Mouse (Mus musculus): ENCODE data around the gene Hnf1b.

Gene Hnf1b

GRCm38 (mm10) chr11:83886746-83887145 is 36.9 kb downstream of the Hnf1b start:
- peaks cover 21% of the 10 kb centered on the region for H3K4me1 ChIP-seq (replicated peaks; ENCODE audit: low read depth, low read length)
- TF ChIP-seq CTCF (conservative IDR thresholded peaks at IDR 0.05; ENCODE audit: low read length) = no peak
- TF ChIP-seq NANOG (IDR thresholded peaks at IDR 0.05; ENCODE audit: borderline replicate concordance, low read length) = no peak
- no peak for TF ChIP-seq POU5F1 (IDR thresholded peaks at IDR 0.05; ENCODE audit: borderline replicate concordance, low read length)

DNA sequence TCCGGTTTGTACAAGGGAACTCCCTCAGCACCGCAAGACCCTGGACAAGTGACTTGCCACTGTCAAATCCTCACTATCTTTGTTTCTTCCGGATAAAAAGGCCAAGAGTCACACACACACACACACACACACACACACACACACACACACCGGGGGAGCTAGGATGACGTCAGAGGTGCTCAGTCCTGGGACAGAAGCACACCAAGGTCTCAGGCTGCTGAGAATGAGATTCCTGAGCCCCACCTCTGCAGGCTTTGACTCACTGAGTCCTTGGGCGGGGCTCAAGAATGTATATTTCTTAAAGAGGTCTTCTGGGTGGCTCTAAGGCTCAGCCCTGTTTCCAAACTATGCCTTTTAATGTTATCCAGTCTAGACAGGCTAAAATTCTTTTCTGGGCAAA is 41.5 kb downstream of the Hnf1b start:
- H3K4me1 ChIP-seq (replicated peaks; ENCODE audit: low read depth, low read length) = peaks cover 32% of the 10 kb centered on the region
- H3K27me3 ChIP-seq (ENCODE audit: insufficient read depth, low read length) = 0 out of 2 replicates have a peak, but pooled peaks cover 3% of the 10 kb centered on the region
- H3K4me3 ChIP-seq (replicated peaks; ENCODE audit: low read length) = no peak overlapping the region
- TF ChIP-seq POU5F1 (IDR thresholded peaks at IDR 0.05; ENCODE audit: borderline replicate concordance, low read length) = no peak
- no peak for TF ChIP-seq CTCF (conservative IDR thresholded peaks at IDR 0.05; ENCODE audit: low read length)
- TF ChIP-seq NANOG (IDR thresholded peaks at IDR 0.05; ENCODE audit: borderline replicate concordance, low read length) = no peak
- no peaks in the 10 kb centered on the region for H3K9me3 ChIP-seq (ENCODE audit: low read length)
- H3K36me3 ChIP-seq (ENCODE audit: insufficient read depth, low read length) = no peaks in the 10 kb centered on the region

More at GRCm38 (mm10) chr11:83886746-83887145, 36.9 kb downstream of the Hnf1b start:
- no peak overlapping the region for H3K4me3 ChIP-seq (replicated peaks; ENCODE audit: low read length)
- H3K27me3 ChIP-seq (ENCODE audit: insufficient read depth, low read length) = 0 out of 2 replicates have a peak, but pooled peaks cover 3% of the 10 kb centered on the region
- H3K9me3 ChIP-seq (ENCODE audit: low read length) = no peaks in the 10 kb centered on the region
- no peaks in the 10 kb centered on the region for H3K36me3 ChIP-seq (ENCODE audit: insufficient read depth, low read length)

DNA sequence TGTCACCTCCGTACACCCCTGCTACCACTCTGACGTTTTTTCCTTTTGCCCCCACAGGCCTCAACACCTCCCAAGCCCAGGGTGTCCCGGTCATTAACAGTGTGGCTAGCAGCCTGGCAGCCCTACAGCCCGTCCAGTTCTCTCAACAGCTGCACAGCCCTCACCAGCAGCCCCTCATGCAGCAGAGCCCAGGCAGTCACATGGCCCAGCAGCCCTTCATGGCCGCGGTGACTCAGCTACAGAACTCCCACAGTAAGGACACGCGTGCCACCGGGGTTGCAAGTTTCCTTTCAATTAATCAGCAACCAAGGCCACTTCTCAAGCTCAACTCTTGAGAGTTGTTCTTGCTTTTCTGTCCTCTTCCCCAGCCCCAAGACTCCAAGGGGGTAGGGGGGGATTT is 43.5 kb downstream of the Hnf1b start:
- H3K27me3 ChIP-seq (ENCODE audit: insufficient read depth, low read length) = 0 out of 2 replicates have a peak, but pooled peaks cover 2% of the 10 kb centered on the region
- no peaks in the 10 kb centered on the region for H3K36me3 ChIP-seq (ENCODE audit: insufficient read depth, low read length)
- no peak overlapping the region for H3K4me3 ChIP-seq (replicated peaks; ENCODE audit: low read length)
- peaks cover 32% of the 10 kb centered on the region for H3K4me1 ChIP-seq (replicated peaks; ENCODE audit: low read depth, low read length)
- H3K9me3 ChIP-seq (ENCODE audit: low read length) = no peaks in the 10 kb centered on the region
- TF ChIP-seq POU5F1 (IDR thresholded peaks at IDR 0.05; ENCODE audit: borderline replicate concordance, low read length) = no peak
- no peak for TF ChIP-seq CTCF (conservative IDR thresholded peaks at IDR 0.05; ENCODE audit: low read length)
- no peak for TF ChIP-seq NANOG (IDR thresholded peaks at IDR 0.05; ENCODE audit: borderline replicate concordance, low read length)

DNA sequence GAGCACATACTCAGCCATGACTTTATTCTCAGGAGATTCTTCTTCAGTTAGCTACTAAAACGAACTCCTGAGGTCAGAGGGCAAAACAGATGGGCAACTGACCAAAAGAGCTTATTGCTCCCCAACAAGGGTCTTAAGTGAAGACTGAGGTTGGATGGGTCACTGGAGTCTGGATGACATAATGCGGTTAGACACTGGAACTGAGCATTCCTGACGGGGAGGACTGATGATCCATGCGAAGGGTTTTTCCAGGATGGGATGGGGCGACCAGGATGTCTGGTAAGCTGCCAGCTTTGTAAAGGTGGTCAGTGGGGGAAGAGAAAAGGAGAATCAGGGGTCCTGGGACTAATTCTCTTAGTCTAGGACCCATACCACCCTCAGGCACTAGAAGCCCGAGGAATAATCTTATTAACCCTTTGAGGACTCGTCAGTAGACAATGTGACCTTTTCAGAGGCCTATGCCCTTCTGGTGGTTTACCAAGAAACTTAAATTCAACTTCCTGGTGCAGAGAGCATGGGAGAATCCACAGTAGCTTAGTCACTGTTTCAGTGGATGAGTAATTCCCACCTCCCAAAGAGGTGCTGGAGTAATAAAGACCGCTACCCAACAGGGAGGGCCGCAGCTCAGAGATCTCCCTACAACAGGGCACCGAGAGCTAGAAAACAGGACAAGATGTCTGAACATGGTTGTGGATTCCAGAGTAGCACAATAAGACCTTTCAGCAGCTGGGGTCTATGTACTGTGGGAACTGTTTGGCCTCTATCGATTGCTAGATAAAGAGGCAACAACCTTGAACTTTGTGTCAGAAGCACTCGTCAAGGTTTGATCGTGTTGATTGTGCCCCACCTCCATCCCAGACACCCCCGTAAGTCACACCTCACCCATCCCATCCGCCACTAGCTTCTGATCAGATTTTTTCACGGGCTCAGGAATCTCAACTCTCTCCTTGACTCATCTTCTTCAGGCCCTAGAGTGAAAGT is 46.9 kb downstream of the Hnf1b start:
- no peaks in the 10 kb centered on the region for H3K36me3 ChIP-seq (ENCODE audit: insufficient read depth, low read length)
- H3K4me3 ChIP-seq (replicated peaks; ENCODE audit: low read length) = no peak overlapping the region
- TF ChIP-seq CTCF (conservative IDR thresholded peaks at IDR 0.05; ENCODE audit: low read length) = no peak
- no peak for TF ChIP-seq POU5F1 (IDR thresholded peaks at IDR 0.05; ENCODE audit: borderline replicate concordance, low read length)
- TF ChIP-seq NANOG (IDR thresholded peaks at IDR 0.05; ENCODE audit: borderline replicate concordance, low read length) = no peak
- H3K4me1 ChIP-seq (replicated peaks; ENCODE audit: low read depth, low read length) = peaks cover 18% of the 10 kb centered on the region
- no peaks in the 10 kb centered on the region for H3K9me3 ChIP-seq (ENCODE audit: low read length)
- H3K27me3 ChIP-seq (ENCODE audit: insufficient read depth, low read length) = no peaks in the 10 kb centered on the region

DNA sequence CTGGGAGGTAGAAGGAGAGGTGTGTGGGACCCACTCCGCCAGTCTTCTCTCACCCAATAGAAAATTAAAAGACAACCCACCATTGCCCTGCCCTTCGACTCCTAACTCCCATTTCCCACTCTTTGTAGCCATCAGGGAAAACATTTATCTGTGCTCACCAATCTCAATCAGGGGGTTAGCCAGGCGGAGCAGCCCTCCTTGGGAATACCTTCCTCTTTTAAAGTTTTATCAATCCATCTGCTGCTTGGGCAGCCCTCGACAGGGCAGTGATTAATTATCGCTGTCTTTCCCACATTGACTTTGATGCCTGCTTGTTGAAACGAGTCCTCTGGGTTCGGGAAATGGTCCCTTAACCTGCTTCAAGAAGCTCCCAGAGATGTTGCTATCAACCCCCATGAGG is 47.7 kb downstream of the Hnf1b start:
- Histone ChIP-seq H3K36me3 (ENCODE audit: insufficient read depth, low read length) (no peaks in the 10 kb centered on the region), H3K9me3 (ENCODE audit: low read length) (no peaks in the 10 kb centered on the region), H3K27me3 (ENCODE audit: insufficient read depth, low read length) (no peaks in the 10 kb centered on the region), H3K4me3 (replicated peaks; ENCODE audit: low read length) (no peak overlapping the region), H3K4me1 (replicated peaks; ENCODE audit: low read depth, low read length) (peaks cover 10% of the 10 kb centered on the region)
- TF ChIP-seq CTCF (conservative IDR thresholded peaks at IDR 0.05; ENCODE audit: low read length) = no peak
- no peak for TF ChIP-seq POU5F1 (IDR thresholded peaks at IDR 0.05; ENCODE audit: borderline replicate concordance, low read length)
- TF ChIP-seq NANOG (IDR thresholded peaks at IDR 0.05; ENCODE audit: borderline replicate concordance, low read length) = no peak

- no peak overlapping the region for H3K4me3 ChIP-seq (replicated peaks; ENCODE audit: low read length)
- H3K9me3 ChIP-seq (ENCODE audit: low read length) = no peaks in the 10 kb centered on the region
- H3K36me3 ChIP-seq (ENCODE audit: insufficient read depth, low read length) = no peaks in the 10 kb centered on the region
- TF ChIP-seq POU5F1 (IDR thresholded peaks at IDR 0.05; ENCODE audit: borderline replicate concordance, low read length) = no peak
- TF ChIP-seq NANOG (IDR thresholded peaks at IDR 0.05; ENCODE audit: borderline replicate concordance, low read length) = no peak
- TF ChIP-seq CTCF (conservative IDR thresholded peaks at IDR 0.05; ENCODE audit: low read length) = no peak
- H3K4me1 ChIP-seq (replicated peaks; ENCODE audit: low read depth, low read length) = 0 out of 2 replicates have a peak, but pooled peaks cover 2% of the 10 kb centered on the region
- 0 out of 2 replicates have a peak, but pooled peaks cover 2% of the 10 kb centered on the region for H3K27me3 ChIP-seq (ENCODE audit: insufficient read depth, low read length)
Measured at GRCm38 (mm10) chr11:83902812-83903211, 52.9 kb downstream of the Hnf1b start.

DNA sequence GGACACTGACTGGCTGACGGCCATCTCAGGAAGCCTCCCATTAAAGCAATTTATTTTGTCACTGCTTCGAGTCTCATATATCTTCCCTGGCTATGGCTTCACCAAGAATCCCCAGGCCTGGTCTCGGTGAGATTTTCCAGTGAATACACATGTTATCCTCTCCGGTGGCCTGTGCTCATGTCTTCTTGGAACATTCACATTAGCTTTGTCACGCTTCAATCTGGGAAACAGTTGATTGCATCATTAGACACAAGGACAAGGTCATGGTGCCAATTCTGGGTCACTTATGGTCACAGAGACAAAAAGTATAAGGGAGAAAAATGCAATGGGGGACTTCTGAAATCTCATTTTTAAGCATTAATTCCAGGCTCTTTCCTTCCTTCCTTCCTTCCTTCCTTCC is 55.9 kb downstream of the Hnf1b start:
- H3K36me3 ChIP-seq (ENCODE audit: insufficient read depth, low read length) = no peaks in the 10 kb centered on the region
- no peaks in the 10 kb centered on the region for H3K9me3 ChIP-seq (ENCODE audit: low read length)
- TF ChIP-seq NANOG (IDR thresholded peaks at IDR 0.05; ENCODE audit: borderline replicate concordance, low read length) = no peak
- no peak for TF ChIP-seq POU5F1 (IDR thresholded peaks at IDR 0.05; ENCODE audit: borderline replicate concordance, low read length)
- TF ChIP-seq CTCF (conservative IDR thresholded peaks at IDR 0.05; ENCODE audit: low read length) = no peak
- H3K27me3 ChIP-seq (ENCODE audit: insufficient read depth, low read length) = 0 out of 2 replicates have a peak, but pooled peaks cover 2% of the 10 kb centered on the region
- H3K4me3 ChIP-seq (replicated peaks; ENCODE audit: low read length) = no peak overlapping the region
- 0 out of 2 replicates have a peak, but pooled peaks cover 2% of the 10 kb centered on the region for H3K4me1 ChIP-seq (replicated peaks; ENCODE audit: low read depth, low read length)

DNA sequence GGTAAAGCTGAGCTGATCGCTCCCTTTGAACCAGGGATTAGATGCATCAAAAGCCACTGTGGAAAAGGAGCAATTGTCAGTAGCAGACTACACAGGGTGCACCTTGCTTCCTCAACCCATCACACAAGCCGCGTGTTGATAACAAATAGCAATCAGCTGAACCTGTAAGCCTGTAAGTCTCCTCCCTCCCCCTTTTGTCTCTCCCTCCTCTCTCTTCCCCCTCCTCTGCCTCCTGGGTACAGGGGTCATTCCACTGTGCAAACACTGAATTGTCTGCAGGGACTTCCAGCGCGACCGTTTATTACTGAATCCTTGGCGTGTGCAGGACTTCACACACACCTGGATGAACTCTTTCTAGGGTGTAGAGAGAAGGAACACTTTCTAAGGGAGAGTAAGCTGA is 58.5 kb downstream of the Hnf1b start:
- Histone ChIP-seq H3K36me3 (ENCODE audit: insufficient read depth, low read length) (no peaks in the 10 kb centered on the region), H3K4me1 (replicated peaks; ENCODE audit: low read depth, low read length) (0 out of 2 replicates have a peak, but pooled peaks cover 2% of the 10 kb centered on the region), H3K4me3 (replicated peaks; ENCODE audit: low read length) (no peak overlapping the region), H3K27me3 (ENCODE audit: insufficient read depth, low read length) (0 out of 2 replicates have a peak, but pooled peaks cover 4% of the 10 kb centered on the region), H3K9me3 (ENCODE audit: low read length) (no peaks in the 10 kb centered on the region)
- TF ChIP-seq POU5F1 (IDR thresholded peaks at IDR 0.05; ENCODE audit: borderline replicate concordance, low read length) (no peak), CTCF (conservative IDR thresholded peaks at IDR 0.05; ENCODE audit: low read length) (no peak), NANOG (IDR thresholded peaks at IDR 0.05; ENCODE audit: borderline replicate concordance, low read length) (no peak)

All from E14TG2a.4 (cell line).